Mouse (Mus musculus) spleen, postnatal 14 days (tissue): ENCODE data around the gene Vmn2r23.
"Not testable (repeated sequence)": the region's sequence is repeated elsewhere in the genome, so short reads cannot be mapped to it uniquely, and the experiment has no call there.

Experiments used
- DNase-seq, 2 experiments: peaks; one replicate each; pipeline ENCODE4 v3.0.0; 2021 to 2022; ENCODE audit warnings: low spot score in 2 of 2

The Vmn2r23 gene

DNA sequence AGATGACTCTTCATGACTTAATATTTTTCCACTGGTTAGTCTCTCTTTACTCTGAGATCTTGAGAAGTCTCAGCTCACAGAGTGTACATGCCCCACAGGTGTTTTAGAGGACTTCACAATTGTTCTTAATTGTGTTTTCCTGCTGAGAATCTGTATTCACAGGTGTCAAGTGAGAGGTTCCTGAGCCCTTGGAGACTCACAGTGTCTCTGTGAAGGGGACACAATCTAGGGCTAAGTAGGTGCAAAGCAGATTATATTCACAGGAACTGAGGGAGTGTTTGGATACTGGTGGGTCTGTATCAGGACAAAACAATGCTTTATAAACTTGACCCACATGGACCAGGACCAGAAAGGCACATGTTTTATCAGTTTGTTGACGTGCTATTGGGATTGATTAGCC, at the start of gene Vmn2r23:
TSS of gene Vmn2r23 (plus strand) at position 301 of the 400 bp plus-strand sequence.
- no peak for DNase-seq

- no peak for DNase-seq
Observed at GRCm38 (mm10) chr6:123657040-123657439, 45.4 kb upstream of the Vmn2r23 start.

GRCm38 (mm10) chr6:123696639-123697038, 5.8 kb upstream of the Vmn2r23 start:
- not testable (repeated sequence) for DNase-seq

- no peak for DNase-seq
Observed at GRCm38 (mm10) chr6:123697213-123697612, 5.3 kb upstream of the Vmn2r23 start.

GRCm38 (mm10) chr6:123770031-123770430, 67.6 kb downstream of the Vmn2r23 start:
- no peak for DNase-seq

GRCm38 (mm10) chr6:123778579-123778978, 76.1 kb downstream of the Vmn2r23 start, which contains the start of gene Vmn2r24:
Vmn2r24 (plus strand) TSS chr6:123778879.
- DNase-seq: no peak

DNA sequence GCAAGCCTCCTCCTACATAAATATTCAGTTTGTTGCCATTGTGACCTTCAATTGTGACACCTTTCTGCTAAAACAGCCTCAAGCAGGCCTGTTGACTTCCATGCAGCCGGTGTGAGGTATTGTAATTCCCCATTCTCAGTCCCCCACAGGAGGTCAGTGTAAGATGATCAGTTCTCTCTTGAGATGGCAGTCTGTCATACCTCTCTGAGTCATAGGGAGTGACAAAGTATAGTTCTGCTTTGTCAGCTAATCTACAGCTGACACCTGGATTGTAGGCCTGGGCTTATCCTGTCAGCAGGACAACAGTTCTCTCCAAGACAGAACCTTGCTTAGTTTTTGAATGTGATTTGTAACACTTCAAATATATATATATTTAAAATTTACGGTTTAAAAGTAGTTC, 82.4 kb downstream of the Vmn2r23 start:
- no peak for DNase-seq

- no peak for DNase-seq
Observed at GRCm38 (mm10) chr6:123793746-123794145, 91.3 kb downstream of the Vmn2r23 start.
